Comparison of ENCODE assay signal across 8 mouse cellular contexts in genomic region chr5:143732180-143732891, GRCm38 (mm10). TPM values are rescaled to one million over a fixed set of nuclear protein-coding genes. Genes with fewer than 3 reads are reported as not detected.
DNase-seq lines count a peak whose midpoint lies in the region; ATAC-seq lines count a peak whose summit lies in the region.

Gene Usp42 (minus strand): TSS chr5:143732280.

- intact Hi-C loops in gastrocnemius, postnatal 14 days (cut with DNase I; ENCODE audit: low total_unique reads), result loop anchor here (5.0 kb wide), 1 partner anchor 190 kb away; no protein-coding TSS in a partner anchor
- intact Hi-C loops in left cerebral cortex, postnatal 10 days (cut with DNase I), result no loop called here

- DNase-seq in adrenal gland, adult (ENCODE audit: inconsistent age in 2 of 2, low spot score in 1 of 2), result peak; percentile 98 to 99
- peak; percentile 96 for DNase-seq in embryo, embryonic 10.5 days (ENCODE audit: low spot score)
- peak; percentile 98 for DNase-seq in gastrocnemius, postnatal 14 days
- peak; percentile 93 to 98 for DNase-seq in left cerebral cortex, postnatal 10 days (ENCODE audit: extremely low spot score in 1 of 2, low spot score in 2 of 2)
- peak; percentile 98 for DNase-seq in right cerebral cortex, postnatal 25 days
- DNase-seq in urinary bladder, postnatal 4 days (ENCODE audit: low spot score in 2 of 2), result peak; percentile 95 to 96

- peak; percentile 95 for ATAC-seq in inflammation-experienced regulatory T-cells, adult 6 months
- peak; percentile 98 for ATAC-seq in megakaryocyte-erythroid progenitor cell, adult 5-6 weeks (replicated peaks; ENCODE audit: low FRiP score, low TSS enrichment, poor library complexity, severe bottlenecking)

RNA-seq across cellular contexts. Expression of gene Usp42, which starts in this region (rescaled TPM):
- 1 to 10 TPM; 6.2 to 6.5 TPM for total RNA-seq in gastrocnemius, postnatal 14 days (2021)
- polyA plus RNA-seq in inflammation-experienced regulatory T-cells, adult 6 months (2017; shearing (Covaris generic)), result 10 to 100 TPM in 2 of 3 experiments, 1 to 10 TPM in 1; 9.6 to 12.8 (median 11.9) TPM
- 10 to 100 TPM; 26.7 to 28.9 TPM for total RNA-seq in left cerebral cortex, postnatal 10 days (2021)
- 11.0 and 15.7 TPM in 2 replicates for total RNA-seq in megakaryocyte-erythroid progenitor cell, adult 5-6 weeks (2014; fragmentation: Nextera tagmentation)
- 9.2 and 18.7 TPM in 2 replicates for total RNA-seq in megakaryocyte-erythroid progenitor cell, adult 5-6 weeks (2017)

Comparison
In these comparisons a context has a peak if more than half of its experiments do, and no peak if none do; other contexts are left out.
1. Peak in every context shown above with its lines: DNase-seq and ATAC-seq.